Mouse (Mus musculus): ENCODE data around the gene Ypel1. TPM values are rescaled to one million over a fixed set of nuclear protein-coding genes. Genes with fewer than 3 reads are reported as not detected.

Ypel1 gene
- polyA plus RNA-seq, 1 experiment from 2014 or later: 174 TPM

DNA sequence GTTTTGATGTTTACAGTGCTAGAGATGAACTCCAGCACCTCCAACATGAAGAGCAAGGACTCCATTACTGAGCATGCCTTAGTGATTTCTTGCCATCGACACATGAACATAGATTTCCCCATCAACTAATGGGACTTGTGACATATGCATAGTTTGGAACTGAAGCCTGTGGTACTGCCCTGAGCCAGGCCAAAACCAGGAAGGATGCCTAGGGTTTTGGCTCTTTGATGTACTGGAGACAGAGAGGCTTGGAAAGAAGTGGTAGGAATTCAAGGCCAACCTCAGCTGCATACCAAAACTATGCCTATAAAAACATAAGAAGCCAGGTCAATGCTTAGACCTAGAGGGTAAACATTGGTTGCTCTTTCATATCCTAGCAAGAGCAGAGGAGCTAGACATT, 19.6 kb upstream of the Ypel1 start:
- no peaks in the 10 kb centered on the region for H3K27me3 ChIP-seq (ENCODE audit: control insufficient read depth, insufficient read depth, low read length)
- DNase-seq: no peak
- peaks cover 38% of the 10 kb centered on the region for H3K36me3 ChIP-seq (ENCODE audit: control insufficient read depth, insufficient read depth, low read length)
- H3K27ac ChIP-seq (replicated peaks; ENCODE audit: low read depth, low read length): no peak overlapping the region
- no peak overlapping the region for H3K4me2 ChIP-seq (ENCODE audit: low read length)
- H3K4me1 ChIP-seq (ENCODE audit: control insufficient read depth, insufficient read depth, low read length): no peaks in the 10 kb centered on the region
- no peak for ATAC-seq (ENCODE audit: low FRiP score, low TSS enrichment)
- no peak overlapping the region for H3K4me3 ChIP-seq (replicated peaks; ENCODE audit: low read depth, low read length)
- no peaks in the 10 kb centered on the region for H3K9me3 ChIP-seq (ENCODE audit: control insufficient read depth, low read length)
- 98% methylated on average over 1 of the region's 1 CpGs for WGBS
- H3K9ac ChIP-seq (replicated peaks; ENCODE audit: low read length): no peak overlapping the region

DNA sequence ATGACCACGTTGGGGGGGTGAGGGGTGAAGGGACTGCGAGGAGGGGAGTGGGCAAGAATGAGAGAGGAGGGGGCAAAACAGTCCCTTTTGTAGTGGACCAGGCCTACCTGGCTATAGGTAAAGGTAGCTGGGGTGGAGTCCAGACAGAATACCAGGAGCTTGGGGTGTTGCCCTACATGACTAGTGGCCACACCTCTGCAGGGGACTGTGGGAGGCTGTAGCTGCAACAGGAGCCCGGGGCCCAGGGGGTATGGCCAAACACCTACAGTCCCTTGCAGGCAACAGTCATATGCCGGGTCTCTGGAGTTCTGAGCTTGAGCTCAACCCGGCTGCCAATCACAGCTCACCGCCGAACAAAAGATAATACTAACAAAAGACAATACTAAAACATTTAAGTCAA, 17.4 kb upstream of the Ypel1 start:
- H3K27me3 ChIP-seq (ENCODE audit: control insufficient read depth, insufficient read depth, low read length): no peaks in the 10 kb centered on the region
- H3K4me3 ChIP-seq (replicated peaks; ENCODE audit: low read depth, low read length): no peak overlapping the region
- 79% methylated on average over 7 of the region's 7 CpGs for WGBS
- H3K9me3 ChIP-seq (ENCODE audit: control insufficient read depth, low read length): no peaks in the 10 kb centered on the region
- H3K4me1 ChIP-seq (ENCODE audit: control insufficient read depth, insufficient read depth, low read length): 0 out of 2 replicates have a peak, but pooled peaks cover 5% of the 10 kb centered on the region
- ATAC-seq (ENCODE audit: low FRiP score, low TSS enrichment) (no peak), DNase-seq (no peak)
- H3K27ac ChIP-seq (replicated peaks; ENCODE audit: low read depth, low read length): no peak overlapping the region
- H3K36me3 ChIP-seq (ENCODE audit: control insufficient read depth, insufficient read depth, low read length): peaks cover 24% of the 10 kb centered on the region
- H3K4me2 ChIP-seq (ENCODE audit: low read length): no peak overlapping the region
- no peak overlapping the region for H3K9ac ChIP-seq (replicated peaks; ENCODE audit: low read length)

DNA sequence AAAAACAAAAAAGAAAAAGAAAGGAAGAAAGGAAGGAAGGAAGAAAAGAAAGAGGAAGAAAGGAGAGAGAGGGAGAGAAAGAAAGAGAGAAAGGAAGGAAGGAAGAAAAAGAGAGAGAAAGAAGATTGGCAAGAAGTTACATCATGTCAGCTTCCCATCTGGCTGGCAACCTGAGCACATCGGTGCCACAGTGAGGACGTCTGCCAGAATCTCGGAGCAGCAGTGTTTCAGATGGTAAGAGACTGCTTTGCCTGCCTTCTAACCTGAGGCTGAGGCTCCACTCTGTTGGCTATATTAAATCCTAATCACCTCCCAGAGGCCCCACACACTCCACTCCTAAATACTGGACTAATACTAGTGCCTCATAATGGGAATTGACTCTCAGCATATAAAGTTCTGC, 15.6 kb upstream of the Ypel1 start:
- DNase-seq (no peak), ATAC-seq (ENCODE audit: low FRiP score, low TSS enrichment) (no peak)
- no peak overlapping the region for H3K9ac ChIP-seq (replicated peaks; ENCODE audit: low read length)
- no peak overlapping the region for H3K4me2 ChIP-seq (ENCODE audit: low read length)
- H3K27me3 ChIP-seq (ENCODE audit: control insufficient read depth, insufficient read depth, low read length): no peaks in the 10 kb centered on the region
- no peak overlapping the region for H3K27ac ChIP-seq (replicated peaks; ENCODE audit: low read depth, low read length)
- H3K9me3 ChIP-seq (ENCODE audit: control insufficient read depth, low read length): no peaks in the 10 kb centered on the region
- 0 out of 2 replicates have a peak, but pooled peaks cover 5% of the 10 kb centered on the region for H3K4me1 ChIP-seq (ENCODE audit: control insufficient read depth, insufficient read depth, low read length)
- peaks cover 9% of the 10 kb centered on the region for H3K36me3 ChIP-seq (ENCODE audit: control insufficient read depth, insufficient read depth, low read length)
- WGBS: 63% methylated on average over 3 of the region's 3 CpGs
- H3K4me3 ChIP-seq (replicated peaks; ENCODE audit: low read depth, low read length): no peak overlapping the region

DNA sequence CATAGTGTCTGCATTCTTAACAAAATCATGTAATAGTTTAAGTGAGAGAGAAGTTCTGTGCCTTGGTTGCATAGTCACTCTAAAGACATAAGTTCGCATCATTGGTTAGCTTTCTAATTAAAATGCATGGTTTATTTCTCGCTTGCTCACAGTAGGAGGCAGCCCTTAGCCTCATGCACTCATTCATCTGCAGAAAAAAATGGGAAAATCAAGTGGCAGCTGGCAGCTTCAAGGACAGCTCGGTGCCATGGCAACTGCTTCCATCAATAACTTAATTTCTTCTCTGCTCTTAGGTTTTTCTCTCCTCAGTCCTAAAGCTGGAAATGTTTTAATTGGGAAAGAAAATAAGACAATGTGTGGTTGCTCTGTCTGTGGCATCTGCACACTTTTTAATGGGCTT, 13.9 kb upstream of the Ypel1 start:
- WGBS: 24% methylated on average over 3 of the region's 3 CpGs
- H3K4me3 ChIP-seq (replicated peaks; ENCODE audit: low read depth, low read length): no peak overlapping the region
- H3K27ac ChIP-seq (replicated peaks; ENCODE audit: low read depth, low read length): peak overlapping the region; percentile 17; the same call in 1 of the 2 replicates
- no peak overlapping the region for H3K9ac ChIP-seq (replicated peaks; ENCODE audit: low read length)
- no peak overlapping the region for H3K4me2 ChIP-seq (ENCODE audit: low read length)
- H3K27me3 ChIP-seq (ENCODE audit: control insufficient read depth, insufficient read depth, low read length): no peaks in the 10 kb centered on the region
- H3K4me1 ChIP-seq (ENCODE audit: control insufficient read depth, insufficient read depth, low read length): 0 out of 2 replicates have a peak, but pooled peaks cover 5% of the 10 kb centered on the region
- no peak for ATAC-seq (ENCODE audit: low FRiP score, low TSS enrichment)
- H3K36me3 ChIP-seq (ENCODE audit: control insufficient read depth, insufficient read depth, low read length): no peaks in the 10 kb centered on the region
- DNase-seq: peak; percentile 57
- no peaks in the 10 kb centered on the region for H3K9me3 ChIP-seq (ENCODE audit: control insufficient read depth, low read length)

DNA sequence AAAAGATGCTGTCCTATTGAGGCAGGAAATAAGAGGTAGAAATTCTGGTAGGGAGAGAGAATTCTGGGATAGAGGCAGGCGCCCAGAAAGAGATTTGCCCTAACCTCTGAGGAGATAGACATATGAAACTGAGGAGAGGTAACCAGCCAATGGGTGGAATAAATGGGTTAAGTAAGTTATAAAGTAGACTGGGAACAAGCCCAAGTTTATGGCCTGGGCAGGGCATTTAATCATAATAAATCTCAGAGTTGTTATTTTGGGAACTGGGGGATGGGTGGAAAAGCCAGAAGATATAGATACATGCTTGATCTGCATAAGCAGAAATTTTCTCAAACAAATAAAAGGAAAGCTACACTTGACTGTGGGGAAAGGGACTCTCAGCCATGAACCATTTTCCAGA, 7.2 kb upstream of the Ypel1 start:
- H3K4me1 ChIP-seq (ENCODE audit: control insufficient read depth, insufficient read depth, low read length): no peaks in the 10 kb centered on the region
- ATAC-seq (ENCODE audit: low FRiP score, low TSS enrichment) (no peak), DNase-seq (no peak)
- H3K4me3 ChIP-seq (replicated peaks; ENCODE audit: low read depth, low read length): no peak overlapping the region
- no peak overlapping the region for H3K4me2 ChIP-seq (ENCODE audit: low read length)
- no peaks in the 10 kb centered on the region for H3K36me3 ChIP-seq (ENCODE audit: control insufficient read depth, insufficient read depth, low read length)
- H3K27ac ChIP-seq (replicated peaks; ENCODE audit: low read depth, low read length): no peak overlapping the region
- no peak overlapping the region for H3K9ac ChIP-seq (replicated peaks; ENCODE audit: low read length)
- H3K9me3 ChIP-seq (ENCODE audit: control insufficient read depth, low read length): no peaks in the 10 kb centered on the region
- H3K27me3 ChIP-seq (ENCODE audit: control insufficient read depth, insufficient read depth, low read length): no peaks in the 10 kb centered on the region
- WGBS: 74% methylated on average over 1 of the region's 1 CpGs

DNA sequence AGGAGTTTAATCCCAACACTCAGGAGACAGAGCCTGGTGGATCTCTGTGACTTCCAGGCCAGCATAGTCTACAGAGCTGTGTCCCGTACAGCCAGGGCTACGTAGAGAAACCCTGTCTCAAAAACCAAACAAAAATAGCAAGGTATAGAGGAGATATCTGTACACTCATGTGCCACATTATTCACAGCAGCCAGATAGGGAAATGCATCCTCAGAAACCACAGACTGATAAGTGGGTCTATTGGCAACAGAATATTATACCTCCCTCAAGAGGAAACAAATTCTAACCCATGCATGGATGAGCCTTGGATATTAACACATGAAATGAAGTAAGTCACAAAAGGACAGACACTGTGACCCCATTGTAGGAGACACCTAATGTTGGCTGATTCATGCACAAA, 1.9 kb upstream of the Ypel1 start:
- Histone ChIP-seq H3K4me3 (replicated peaks; ENCODE audit: low read depth, low read length) (no peak overlapping the region), H3K9me3 (ENCODE audit: control insufficient read depth, low read length) (no peaks in the 10 kb centered on the region), H3K9ac (replicated peaks; ENCODE audit: low read length) (no peak overlapping the region), H3K36me3 (ENCODE audit: control insufficient read depth, insufficient read depth, low read length) (no peaks in the 10 kb centered on the region), H3K27me3 (ENCODE audit: control insufficient read depth, insufficient read depth, low read length) (no peaks in the 10 kb centered on the region), H3K4me2 (ENCODE audit: low read length) (no peak overlapping the region), H3K4me1 (ENCODE audit: control insufficient read depth, insufficient read depth, low read length) (peaks cover 11% of the 10 kb centered on the region), H3K27ac (replicated peaks; ENCODE audit: low read depth, low read length) (no peak overlapping the region)
- 93% methylated on average over 2 of the region's 2 CpGs for WGBS
- DNase-seq: no peak
- ATAC-seq (ENCODE audit: low FRiP score, low TSS enrichment): no peak

DNA sequence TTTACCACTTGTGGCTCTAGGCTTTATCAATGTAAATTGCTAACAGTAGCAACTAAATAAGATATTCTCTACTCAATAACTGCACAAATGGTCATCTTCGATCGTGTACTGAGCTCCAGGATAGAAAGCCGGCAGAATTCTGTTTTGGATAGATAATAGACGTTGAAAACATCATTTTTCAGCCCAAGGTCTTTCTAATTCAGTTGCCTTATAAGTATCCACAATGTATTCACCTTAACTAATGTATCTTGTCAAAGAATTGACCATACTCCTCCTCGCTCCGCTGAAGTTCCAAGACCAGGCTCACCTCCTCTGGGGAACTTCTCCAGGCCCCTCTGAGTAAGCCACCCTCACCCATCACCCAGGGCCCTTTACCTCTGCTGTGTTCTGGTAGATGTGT, 1.2 kb downstream of the Ypel1 start:
- no peak for ATAC-seq (ENCODE audit: low FRiP score, low TSS enrichment)
- H3K36me3 ChIP-seq (ENCODE audit: control insufficient read depth, insufficient read depth, low read length): peaks cover 22% of the 10 kb centered on the region
- peak overlapping the region; percentile 63 for H3K4me2 ChIP-seq (ENCODE audit: low read length)
- DNase-seq: no peak
- H3K27ac ChIP-seq (replicated peaks; ENCODE audit: low read depth, low read length): no peak overlapping the region
- peaks cover 11% of the 10 kb centered on the region for H3K4me1 ChIP-seq (ENCODE audit: control insufficient read depth, insufficient read depth, low read length)
- H3K4me3 ChIP-seq (replicated peaks; ENCODE audit: low read depth, low read length): peak overlapping the region; percentile 82
- 35% methylated on average over 6 of the region's 6 CpGs for WGBS
- no peaks in the 10 kb centered on the region for H3K9me3 ChIP-seq (ENCODE audit: control insufficient read depth, low read length)
- H3K27me3 ChIP-seq (ENCODE audit: control insufficient read depth, insufficient read depth, low read length): no peaks in the 10 kb centered on the region
- peak overlapping the region; percentile 88 for H3K9ac ChIP-seq (replicated peaks; ENCODE audit: low read length)

DNA sequence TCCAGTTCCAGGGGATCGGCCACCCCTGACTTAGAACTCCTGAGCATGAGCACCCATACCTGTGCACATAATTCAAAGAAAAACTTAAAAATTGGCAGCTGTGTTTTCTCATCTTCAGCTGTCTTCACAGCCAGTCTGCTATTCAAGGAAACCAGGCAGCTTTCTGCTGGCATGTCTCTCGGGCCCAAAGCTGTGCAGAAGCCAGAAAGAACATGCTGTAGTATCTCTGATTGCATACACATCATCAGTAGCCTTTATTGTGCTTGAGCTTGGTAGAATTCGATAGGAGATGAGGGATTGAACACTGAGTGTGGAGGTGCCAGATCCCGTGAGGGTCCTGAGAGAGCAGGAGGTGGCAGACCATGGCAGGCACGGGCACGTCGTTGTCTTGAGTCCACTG, 3.5 kb downstream of the Ypel1 start:
- ATAC-seq (ENCODE audit: low FRiP score, low TSS enrichment): no peak
- H3K9ac ChIP-seq (replicated peaks; ENCODE audit: low read length): no peak overlapping the region
- 96% methylated on average over 7 of the region's 7 CpGs for WGBS

DNA sequence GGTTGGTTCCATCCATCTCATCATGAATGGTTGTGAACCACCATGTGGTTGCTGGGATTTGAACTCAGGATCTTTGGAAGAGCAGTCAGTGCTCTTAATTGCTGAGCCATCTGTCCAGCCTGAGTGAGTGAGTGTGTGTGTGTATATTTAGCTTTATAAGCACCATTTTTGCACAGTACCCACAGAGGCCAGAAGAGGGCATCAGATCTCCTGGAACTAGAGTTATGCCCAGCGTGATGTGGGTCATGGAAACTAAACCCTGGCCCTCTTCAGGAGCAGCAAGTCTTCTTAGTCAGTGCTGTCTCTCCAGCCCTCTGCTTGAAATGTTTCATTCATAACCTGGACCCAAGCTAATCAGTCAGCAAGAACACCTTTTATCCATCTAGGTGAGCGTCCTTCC, 6.8 kb downstream of the Ypel1 start:
- no peak for ATAC-seq (ENCODE audit: low FRiP score, low TSS enrichment)
- peaks cover 10% of the 10 kb centered on the region for H3K4me1 ChIP-seq (ENCODE audit: control insufficient read depth, insufficient read depth, low read length)
- H3K36me3 ChIP-seq (ENCODE audit: control insufficient read depth, insufficient read depth, low read length): peaks cover 63% of the 10 kb centered on the region
- no peak overlapping the region for H3K9ac ChIP-seq (replicated peaks; ENCODE audit: low read length)
- 99% methylated on average over 2 of the region's 2 CpGs for WGBS
- H3K4me3 ChIP-seq (replicated peaks; ENCODE audit: low read depth, low read length): no peak overlapping the region
- DNase-seq: no peak
- H3K4me2 ChIP-seq (ENCODE audit: low read length): no peak overlapping the region
- H3K27me3 ChIP-seq (ENCODE audit: control insufficient read depth, insufficient read depth, low read length): no peaks in the 10 kb centered on the region
- no peak overlapping the region for H3K27ac ChIP-seq (replicated peaks; ENCODE audit: low read depth, low read length)
- no peaks in the 10 kb centered on the region for H3K9me3 ChIP-seq (ENCODE audit: control insufficient read depth, low read length)

More for the DNA sequence above, 3.5 kb downstream of the Ypel1 start:
- Histone ChIP-seq H3K4me2 (ENCODE audit: low read length) (no peak overlapping the region), H3K27me3 (ENCODE audit: control insufficient read depth, insufficient read depth, low read length) (no peaks in the 10 kb centered on the region), H3K36me3 (ENCODE audit: control insufficient read depth, insufficient read depth, low read length) (peaks cover 41% of the 10 kb centered on the region), H3K4me1 (ENCODE audit: control insufficient read depth, insufficient read depth, low read length) (peaks cover 11% of the 10 kb centered on the region), H3K27ac (replicated peaks; ENCODE audit: low read depth, low read length) (no peak overlapping the region), H3K9me3 (ENCODE audit: control insufficient read depth, low read length) (no peaks in the 10 kb centered on the region), H3K4me3 (replicated peaks; ENCODE audit: low read depth, low read length) (no peak overlapping the region)
- no peak for DNase-seq

Data from midbrain, embryonic 14.5 days (tissue).